Mouse (Mus musculus) embryonic facial prominence, embryonic 11.5 days (tissue): Measurements from ENCODE around the gene Lrrc2. TPM values are rescaled to one million over a fixed set of nuclear protein-coding genes. Genes with fewer than 3 reads are reported as not detected.

Source experiments
- ATAC-seq: fragments of 200-750 bp; cut with Nextera tagmentation; replicated peaks from 2 replicates; pipeline ENCODE4 v1.8.0; 2017; ENCODE audit warnings: low read depth; ENCODE audit not compliant: insufficient number of reproducible peaks, low FRiP score, low TSS enrichment
- DNase-seq: peaks from one replicate; pipeline ENCODE4 v3.0.0-alpha.2; 2015; ENCODE audit warnings: low spot score
- H3K27ac ChIP-seq: fragments of 300-500 bp; sonication (generic); replicated peaks from 2 replicates; pipeline ENCODE4 v1.5.1; 2014; ENCODE audit warnings: mild to moderate bottlenecking, low read depth, low read length, control low read depth
- H3K27me3 ChIP-seq: fragments of 300-500 bp; sonication (generic); 2 replicates; pipeline ENCODE4 v1.6.1; 2014; ENCODE audit warnings: mild to moderate bottlenecking, low read length, moderate library complexity, mixed read lengths; ENCODE audit not compliant: control insufficient read depth, insufficient read depth
- H3K36me3 ChIP-seq: fragments of 300-500 bp; sonication (generic); replicated peaks from 2 replicates; pipeline ENCODE4 v1.6.1; 2014; ENCODE audit warnings: low read depth, mild to moderate bottlenecking, low read length, moderate library complexity, mixed read lengths; ENCODE audit not compliant: control insufficient read depth, insufficient read depth
- H3K4me1 ChIP-seq: fragments of 300-500 bp; sonication (generic); 2 replicates; pipeline ENCODE4 v1.6.1; 2014; ENCODE audit warnings: low read length, mixed read lengths; ENCODE audit not compliant: control insufficient read depth, insufficient read depth
- H3K4me2 ChIP-seq: fragments of 300-500 bp; sonication (generic); 2 replicates; pipeline ENCODE4 v1.6.1; 2014; ENCODE audit warnings: low read depth, mild to moderate bottlenecking, control low read depth, low read length, moderate library complexity
- H3K4me3 ChIP-seq: fragments of 300-500 bp; sonication (generic); 2 replicates; pipeline ENCODE4 v1.5.1; 2014; ENCODE audit warnings: low read depth, low read length, control low read depth
- H3K9ac ChIP-seq: fragments of 300-500 bp; sonication (generic); replicated peaks from 2 replicates; pipeline ENCODE4 v1.6.1; 2014; ENCODE audit warnings: mild to moderate bottlenecking, control low read depth, low read length
- H3K9me3 ChIP-seq: fragments of 300-500 bp; sonication (generic); replicated peaks from 2 replicates; pipeline ENCODE4 v1.6.1; 2016; ENCODE audit warnings: mild to moderate bottlenecking, low read length, inconsistent platforms, mixed read lengths; ENCODE audit not compliant: control insufficient read depth
- WGBS: fragments of 180-500 bp; shearing (Covaris S2); extraction: QIAGEN DNeasy Blood & Tissue Kit; methylation state at CpG from one replicate; pipeline ENCODE4 v1.1.7; 2014; 5-methylcytosine and 5-hydroxymethylcytosine counted together
- polyA plus RNA-seq: library from polyadenylated mRNA; unstranded; fragments of >200 nt; fragmentation: Nextera tagmentation; extraction: Ambion mirVana; gene quantifications from 2 replicates; pipeline ENCODE4 v1.2.1, GENCODE M21; 2014

Lrrc2 gene
- polyA plus RNA-seq, 1 experiment from 2014 or later = 0.74 TPM

DNA sequence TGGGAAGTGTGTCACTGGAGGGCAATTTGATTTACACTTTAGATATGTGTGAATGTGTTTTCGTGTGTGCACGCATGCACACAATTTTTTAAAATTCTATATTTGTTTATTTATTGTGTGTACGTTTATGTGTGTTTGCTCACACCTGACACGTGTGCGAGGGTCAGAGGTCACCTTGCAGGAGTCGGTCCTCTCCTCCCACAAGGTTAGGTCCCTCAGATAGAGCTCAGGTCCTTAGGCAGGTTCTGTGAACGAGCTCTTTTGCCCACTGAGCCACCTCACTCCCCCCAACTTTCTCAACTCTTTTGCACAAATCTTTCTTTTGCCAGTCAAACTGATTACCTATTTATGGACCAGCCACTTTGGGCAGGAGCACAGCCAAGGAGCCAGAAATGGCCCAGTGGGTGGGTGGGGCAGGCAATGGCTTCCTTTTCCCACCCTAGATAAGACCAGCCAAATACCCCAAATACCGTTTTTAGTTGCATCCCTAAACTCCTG lies 2.5 kb upstream of the Lrrc2 start:
- no peaks in the 10 kb centered on the region for H3K9me3 ChIP-seq
- H3K4me1 ChIP-seq = peaks cover 3% of the 10 kb centered on the region; the same call in 1 of the 2 replicates
- no peak overlapping the region for H3K4me3 ChIP-seq
- no peak overlapping the region for H3K4me2 ChIP-seq
- DNase-seq = no peak
- no peak for ATAC-seq
- peaks cover 33% of the 10 kb centered on the region for H3K27me3 ChIP-seq
- no peak overlapping the region for H3K27ac ChIP-seq
- no peak overlapping the region for H3K9ac ChIP-seq
- WGBS = 52% methylated on average over 8 of the region's 8 CpGs
- no peaks in the 10 kb centered on the region for H3K36me3 ChIP-seq

DNA sequence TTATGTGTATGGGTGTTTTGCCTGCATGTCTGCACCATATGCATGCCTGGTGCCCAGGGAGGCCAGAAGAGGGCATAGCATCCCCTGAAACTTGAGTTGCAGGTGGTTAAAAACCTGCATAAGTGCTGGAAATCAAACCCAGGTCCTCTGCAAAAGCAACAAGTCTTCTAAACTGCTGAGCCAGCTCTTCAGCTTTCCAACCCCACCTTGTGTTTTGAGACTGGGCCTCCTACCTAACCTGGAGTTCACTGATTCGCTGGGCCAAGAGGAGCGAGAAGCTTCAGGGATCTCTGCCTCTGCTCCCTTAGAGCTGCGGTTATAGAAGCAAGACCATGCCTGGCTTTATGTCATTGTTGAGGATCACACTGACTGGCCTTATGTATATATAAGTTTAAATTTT lies 1.2 kb upstream of the Lrrc2 start:
- Histone ChIP-seq H3K4me3 (no peak overlapping the region), H3K36me3 (no peaks in the 10 kb centered on the region), H3K9me3 (no peaks in the 10 kb centered on the region), H3K27me3 (peaks cover 24% of the 10 kb centered on the region), H3K4me2 (no peak overlapping the region), H3K4me1 (peaks cover 3% of the 10 kb centered on the region; the same call in 1 of the 2 replicates), H3K27ac (no peak overlapping the region), H3K9ac (no peak overlapping the region)
- ATAC-seq = no peak
- WGBS = 94% methylated on average over 3 of the region's 3 CpGs
- DNase-seq = no peak

DNA sequence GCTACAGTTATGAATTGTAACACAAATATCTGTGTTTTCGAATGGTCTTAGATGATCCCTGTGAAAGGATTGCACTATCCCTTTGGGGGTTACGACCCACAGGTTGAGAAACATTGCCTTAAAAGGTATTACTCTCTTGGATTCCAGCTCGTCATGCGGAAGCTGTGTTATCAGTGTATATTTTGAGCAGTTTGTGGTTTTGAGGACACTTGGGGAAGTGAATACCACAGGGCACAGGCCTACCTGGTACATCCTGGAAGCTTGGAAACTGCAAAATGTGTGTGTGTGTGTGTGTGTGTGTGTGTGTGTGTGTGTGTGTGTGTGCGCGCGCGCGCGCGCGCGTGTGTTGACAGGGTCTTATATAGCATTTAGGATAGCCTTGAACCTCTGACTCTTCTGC lies 521 bp downstream of the Lrrc2 start:
- Histone ChIP-seq H3K4me1 (no peaks in the 10 kb centered on the region), H3K36me3 (no peaks in the 10 kb centered on the region), H3K27me3 (peaks cover 12% of the 10 kb centered on the region), H3K27ac (no peak overlapping the region), H3K4me3 (no peak overlapping the region), H3K9me3 (no peaks in the 10 kb centered on the region), H3K4me2 (no peak overlapping the region), H3K9ac (no peak overlapping the region)
- DNase-seq (no peak), ATAC-seq (no peak)
- WGBS = 91% methylated on average over 13 of the region's 13 CpGs

DNA sequence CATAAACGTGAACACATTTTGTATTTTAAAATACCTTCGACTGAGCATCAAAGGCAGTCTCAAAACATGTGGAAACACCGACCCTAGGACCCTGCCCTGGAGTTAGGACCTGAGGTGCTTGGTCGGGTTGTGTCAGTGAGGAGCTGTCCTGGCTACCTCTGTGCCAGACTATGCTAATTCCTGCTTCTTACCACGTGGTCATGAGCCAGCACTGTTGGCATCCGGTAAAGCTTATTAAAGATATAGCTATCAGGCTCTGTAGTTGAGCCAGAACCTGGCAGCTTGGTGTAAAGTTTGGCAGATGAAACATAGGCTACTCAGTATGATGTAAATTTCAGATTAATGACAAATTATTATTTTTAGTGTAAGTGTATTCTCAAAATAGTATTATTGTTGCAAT lies 1.1 kb downstream of the Lrrc2 start:
- DNase-seq (no peak), ATAC-seq (no peak)
- Histone ChIP-seq H3K4me3 (no peak overlapping the region), H3K9ac (no peak overlapping the region), H3K9me3 (no peaks in the 10 kb centered on the region), H3K4me1 (no peaks in the 10 kb centered on the region), H3K27ac (no peak overlapping the region), H3K36me3 (no peaks in the 10 kb centered on the region), H3K27me3 (peaks cover 7% of the 10 kb centered on the region; the same call in 1 of the 2 replicates), H3K4me2 (no peak overlapping the region)
- 58% methylated on average over 6 of the region's 6 CpGs for WGBS

DNA sequence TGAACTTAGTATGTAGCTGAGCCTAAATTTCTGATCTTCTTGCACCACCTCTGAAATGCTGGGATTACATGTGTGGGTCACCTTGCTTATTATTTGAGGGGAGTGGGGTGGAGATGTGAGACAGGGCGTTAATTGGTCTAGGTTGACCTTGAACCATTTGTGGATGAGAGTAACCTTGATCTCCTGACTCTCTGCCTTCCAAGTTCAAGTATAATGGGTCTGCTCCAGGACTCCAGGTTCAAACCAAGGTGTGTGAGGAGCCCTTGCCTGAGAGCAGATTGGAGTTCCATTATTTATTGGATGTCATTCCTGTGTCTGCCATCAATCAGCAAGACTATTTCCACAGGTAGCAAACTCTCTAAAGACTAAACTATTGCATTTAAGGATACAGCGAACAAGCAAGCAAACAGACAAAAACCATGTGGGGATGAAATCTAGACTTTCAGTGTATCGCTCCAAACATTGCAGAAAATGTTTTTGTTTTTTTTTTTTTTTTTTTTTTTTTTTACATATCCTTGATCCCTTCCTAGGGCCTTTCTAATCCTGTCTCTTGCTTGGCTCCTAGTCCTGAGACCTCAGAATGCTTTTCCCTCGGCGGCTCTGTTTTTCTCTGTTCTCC lies 1.7 kb downstream of the Lrrc2 start:
- no peak for ATAC-seq
- Histone ChIP-seq H3K27me3 (peaks cover 5% of the 10 kb centered on the region; the same call in 1 of the 2 replicates), H3K4me2 (peak overlapping the region; percentile 91), H3K4me1 (no peaks in the 10 kb centered on the region), H3K9me3 (no peaks in the 10 kb centered on the region), H3K27ac (no peak overlapping the region), H3K36me3 (no peaks in the 10 kb centered on the region), H3K9ac (no peak overlapping the region), H3K4me3 (peak overlapping the region; percentile 44)
- WGBS = 47% methylated on average over 5 of the region's 5 CpGs
- no peak for DNase-seq

DNA sequence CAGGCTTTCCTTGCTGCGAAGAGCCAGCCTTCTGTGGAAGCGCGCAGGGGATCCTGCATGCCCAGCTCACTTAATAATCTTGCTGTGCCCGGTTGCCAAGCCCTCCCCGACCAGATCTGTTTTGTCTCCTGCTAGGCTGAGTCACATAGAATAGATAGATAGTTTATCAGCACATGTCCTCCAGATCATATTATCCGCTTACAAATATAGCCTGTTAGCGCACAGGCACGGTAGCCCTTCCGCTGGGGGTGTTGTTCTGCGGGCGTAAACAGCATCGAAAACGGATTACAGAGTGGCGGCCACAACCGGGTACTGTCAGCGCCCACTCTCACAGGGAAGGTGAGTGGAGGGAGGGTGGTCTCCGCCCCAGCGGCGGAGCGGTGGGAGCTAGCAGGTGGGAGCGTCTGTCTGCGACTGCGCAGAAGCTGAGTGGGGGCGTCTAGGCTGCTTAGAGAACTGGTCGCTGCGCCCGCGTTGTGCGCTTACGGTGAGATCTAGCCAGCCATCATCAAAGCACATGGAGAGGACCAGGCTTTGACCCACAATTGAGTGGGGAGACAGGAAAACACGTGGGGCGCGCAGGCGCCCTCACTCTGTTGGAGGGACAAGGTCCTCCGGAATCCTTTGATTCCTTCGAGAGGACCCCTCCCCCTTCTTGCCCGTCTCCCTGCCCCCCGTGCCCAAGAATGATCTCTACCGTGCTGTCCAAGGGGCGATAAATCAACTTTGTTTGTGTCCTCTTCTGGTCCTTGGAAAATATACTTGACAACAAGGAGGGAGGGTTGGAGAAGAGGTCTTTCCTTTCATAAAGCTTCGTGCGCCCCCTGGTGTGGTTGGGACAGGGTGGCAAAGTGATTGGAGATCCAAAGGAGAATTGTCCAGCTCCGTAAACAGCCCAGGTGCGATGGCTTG lies 2.5 kb downstream of the Lrrc2 start:
- H3K27ac ChIP-seq = no peak overlapping the region
- H3K4me3 ChIP-seq = peak overlapping the region; percentile 44
- no peaks in the 10 kb centered on the region for H3K4me1 ChIP-seq
- 2% methylated on average over 44 of the region's 44 CpGs for WGBS
- peak overlapping the region; percentile 91 for H3K4me2 ChIP-seq
- peak overlapping the region; percentile 38 for H3K9ac ChIP-seq
- H3K27me3 ChIP-seq = peaks cover 5% of the 10 kb centered on the region; the same call in 1 of the 2 replicates
- H3K9me3 ChIP-seq = no peaks in the 10 kb centered on the region
- no peaks in the 10 kb centered on the region for H3K36me3 ChIP-seq
- ATAC-seq (peak; percentile 68), DNase-seq (peak; percentile 88)

DNA sequence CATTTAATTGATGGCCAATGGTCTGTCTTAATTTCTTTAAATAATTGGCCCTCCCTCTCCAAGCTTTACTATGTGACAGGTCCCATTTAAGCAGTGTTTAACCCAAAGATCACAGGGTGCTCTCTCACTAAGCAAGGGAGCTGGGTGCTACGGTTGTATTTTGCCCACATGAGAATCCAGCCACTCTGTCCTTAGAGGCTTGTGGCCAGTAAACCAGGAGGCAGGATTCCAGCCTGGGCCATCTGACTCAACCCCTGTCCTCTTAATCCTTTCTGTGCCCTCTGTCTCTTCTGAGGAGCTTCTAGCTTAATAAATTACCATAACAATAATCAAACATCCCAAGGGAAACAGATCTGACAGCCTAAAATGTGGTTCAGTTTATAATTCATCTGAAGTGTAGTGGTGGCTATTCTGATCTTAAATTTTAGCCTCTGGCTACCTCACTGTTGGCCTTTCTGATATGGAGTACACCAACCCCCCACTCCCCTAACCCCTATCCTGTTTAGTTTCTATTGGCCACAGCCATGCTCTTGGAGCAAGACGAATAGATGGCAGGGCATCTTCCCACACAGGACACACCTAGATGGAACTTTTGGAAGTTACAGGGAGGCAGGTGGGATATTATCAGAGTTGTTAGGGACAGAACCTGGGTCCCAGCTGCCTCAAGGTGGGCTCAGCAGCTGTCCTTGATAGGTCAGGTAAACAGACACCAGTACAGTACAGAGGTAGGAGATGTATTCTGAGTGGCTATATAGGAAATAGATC lies 3.5 kb downstream of the Lrrc2 start:
- DNase-seq (no peak), ATAC-seq (no peak)
- peaks cover 5% of the 10 kb centered on the region; the same call in 1 of the 2 replicates for H3K27me3 ChIP-seq

More for the DNA sequence above, 3.5 kb downstream of the Lrrc2 start:
- H3K4me1 ChIP-seq = no peaks in the 10 kb centered on the region
- H3K9ac ChIP-seq = no peak overlapping the region
- H3K4me2 ChIP-seq = no peak overlapping the region
- 45% methylated on average over 2 of the region's 2 CpGs for WGBS
- no peaks in the 10 kb centered on the region for H3K36me3 ChIP-seq
- no peaks in the 10 kb centered on the region for H3K9me3 ChIP-seq
- no peak overlapping the region for H3K27ac ChIP-seq
- H3K4me3 ChIP-seq = no peak overlapping the region
